Mouse (Mus musculus) G1E (cell line): ENCODE results near the gene Prx. TPM values are rescaled to one million over a fixed set of nuclear protein-coding genes. Genes with fewer than 3 reads are reported as not detected.

Experiments used
- ATAC-seq: 2 replicates; pipeline ENCODE4 v1.8.0; 2016; ENCODE audit warnings: mild to moderate bottlenecking; ENCODE audit not compliant: insufficient number of reproducible peaks, poor library complexity, low FRiP score, severe bottlenecking; ENCODE audit errors: extremely low read depth
- DNase-seq: peaks from one replicate; pipeline ENCODE4 v3.0.0; 2012; ENCODE audit warnings: low spot score
- H3K27me3 ChIP-seq: 2 replicates; pipeline ENCODE4 v1.6.1; 2012; ENCODE audit warnings: mild to moderate bottlenecking, low read length, inconsistent platforms; ENCODE audit not compliant: insufficient read depth
- H3K36me3 ChIP-seq: replicated peaks from 2 replicates; pipeline ENCODE3; 2012; ENCODE audit warnings: mild to moderate bottlenecking, inconsistent platforms
- H3K4me1 ChIP-seq: 2 replicates; pipeline ENCODE4 v1.6.1; 2012; ENCODE audit warnings: low read depth, low read length, inconsistent platforms, mixed read lengths; ENCODE audit not compliant: insufficient read depth
- H3K4me3 ChIP-seq: 2 replicates; pipeline ENCODE4 v1.5.1; 2012; ENCODE audit warnings: low read depth, mild to moderate bottlenecking, inconsistent platforms, low read length, moderate library complexity, mixed read lengths
- H3K9me3 ChIP-seq: replicated peaks from 2 replicates; pipeline ENCODE4 v1.6.1; 2012; ENCODE audit warnings: inconsistent platforms
- CTCF ChIP-seq: IDR thresholded peaks from 2 replicates; pipeline ENCODE4 v1.5.1; 2012; ENCODE audit warnings: low read depth, low read length, inconsistent platforms, mixed read lengths
- GATA1 ChIP-seq: IDR thresholded peaks from 2 replicates; pipeline ENCODE4 v1.6.1; 2012; ENCODE audit warnings: borderline replicate concordance, low read length, inconsistent platforms, mixed read lengths
- GATA2 ChIP-seq: IDR thresholded peaks from 2 replicates; pipeline ENCODE4 v1.6.1; 2012; ENCODE audit warnings: low read depth, low read length, inconsistent platforms, borderline replicate concordance
- POLR2AphosphoS5 ChIP-seq: IDR thresholded peaks from 2 replicates; pipeline ENCODE4 v1.6.1; 2012; ENCODE audit warnings: low read depth, low read length, inconsistent platforms; ENCODE audit not compliant: insufficient replicate concordance
- TAL1 ChIP-seq: conservative IDR thresholded peaks from 2 replicates; pipeline ENCODE4 v1.6.1; 2012; ENCODE audit warnings: low read depth, low read length, inconsistent platforms, mixed read lengths
- polyA plus RNA-seq: library from polyadenylated mRNA; stranded (reverse); fragments of >175 nt; gene quantifications from 2 replicates; pipeline ENCODE4 v1.2.3, GENCODE M21; 2012
- total RNA-seq, 2 experiments: library from RNA; stranded (forward) in 1 of 2; stranded (reverse) in 1 of 2; fragments of 200-1000 nt in 1 of 2; fragments of >200 nt in 1 of 2; fragmentation: Nextera tagmentation in 1 of 2; gene quantifications; 2 replicates each; pipeline ENCODE4 v1.2.3; 2014 to 2017

The Prx gene
- total and polyA plus RNA-seq, 3 experiments, result 1.3 to 2.3 (median 1.7) TPM

- Histone ChIP-seq H3K27me3 (no peaks in the 10 kb centered on the region), H3K9me3 (no peaks in the 10 kb centered on the region), H3K4me3 (peak overlapping the region; percentile 45; the same call in 1 of the 2 replicates), H3K36me3 (peaks cover 5% of the 10 kb centered on the region), H3K4me1 (peaks cover 31% of the 10 kb centered on the region)
- DNase-seq, result peak; percentile 30
- peak; percentile 51 for ATAC-seq
- TF ChIP-seq CTCF, result peak; percentile 52
- no peak for TF ChIP-seq GATA2
- no peak for TF ChIP-seq POLR2AphosphoS5
Observed at GRCm38 (mm10) chr7:27508648-27509005, 9.5 kb downstream of the Prx start.

DNA sequence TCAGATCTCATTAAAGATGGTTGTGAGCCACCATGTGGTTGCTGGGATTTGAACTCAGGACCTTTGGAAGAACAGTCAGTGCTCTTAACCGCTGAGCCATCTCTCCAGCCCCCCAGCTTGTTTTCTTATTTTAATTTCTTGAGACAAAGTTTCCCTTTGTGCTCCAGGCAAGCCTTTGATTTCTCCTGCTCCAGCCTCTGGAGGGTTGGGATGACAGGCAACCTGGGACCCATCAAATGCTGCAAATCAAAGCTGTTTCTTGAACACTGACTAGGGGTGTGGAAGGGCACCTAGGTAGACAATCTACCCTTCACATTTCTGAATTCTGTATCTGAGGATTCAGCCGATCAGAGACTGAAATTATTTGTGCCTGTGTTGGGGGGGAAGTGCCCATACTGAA lies 11.7 kb downstream of the Prx start:
- H3K9me3 ChIP-seq, result no peaks in the 10 kb centered on the region
- peaks cover 6% of the 10 kb centered on the region for H3K36me3 ChIP-seq
- ATAC-seq, result no peak
- DNase-seq, result no peak
- H3K27me3 ChIP-seq, result no peaks in the 10 kb centered on the region
- peaks cover 31% of the 10 kb centered on the region for H3K4me1 ChIP-seq
- TF ChIP-seq TAL1 (no peak), CTCF (no peak), POLR2AphosphoS5 (no peak), GATA2 (no peak), GATA1 (no peak)
- no peak overlapping the region for H3K4me3 ChIP-seq

DNA sequence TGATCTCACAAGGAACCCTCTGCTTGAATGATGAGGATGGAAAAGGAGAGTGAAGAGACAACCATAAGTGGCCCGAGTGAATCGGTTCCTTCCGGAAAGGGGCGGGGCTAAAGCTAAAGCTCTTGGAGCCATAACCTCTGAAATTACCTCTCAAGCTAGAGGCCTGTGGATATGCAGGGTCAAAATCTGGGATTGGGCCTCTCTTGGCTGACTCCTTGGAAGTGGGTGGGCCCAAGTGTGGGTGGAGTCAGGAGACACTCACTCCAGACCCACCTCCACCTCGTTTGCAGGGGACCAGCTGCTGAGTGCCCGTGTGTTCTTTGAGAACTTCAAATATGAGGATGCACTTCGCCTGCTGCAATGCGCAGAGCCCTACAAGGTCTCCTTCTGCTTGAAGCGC lies 15.8 kb downstream of the Prx start:
- DNase-seq (no peak), ATAC-seq (no peak)
- peaks cover 25% of the 10 kb centered on the region for H3K36me3 ChIP-seq
- H3K9me3 ChIP-seq, result peaks cover 5% of the 10 kb centered on the region
- H3K4me3 ChIP-seq, result no peak overlapping the region
- H3K4me1 ChIP-seq, result no peaks in the 10 kb centered on the region
- TF ChIP-seq GATA1 (no peak), GATA2 (no peak), CTCF (no peak), TAL1 (no peak)
- H3K27me3 ChIP-seq, result no peaks in the 10 kb centered on the region; the same call in 1 of the 2 replicates

DNA sequence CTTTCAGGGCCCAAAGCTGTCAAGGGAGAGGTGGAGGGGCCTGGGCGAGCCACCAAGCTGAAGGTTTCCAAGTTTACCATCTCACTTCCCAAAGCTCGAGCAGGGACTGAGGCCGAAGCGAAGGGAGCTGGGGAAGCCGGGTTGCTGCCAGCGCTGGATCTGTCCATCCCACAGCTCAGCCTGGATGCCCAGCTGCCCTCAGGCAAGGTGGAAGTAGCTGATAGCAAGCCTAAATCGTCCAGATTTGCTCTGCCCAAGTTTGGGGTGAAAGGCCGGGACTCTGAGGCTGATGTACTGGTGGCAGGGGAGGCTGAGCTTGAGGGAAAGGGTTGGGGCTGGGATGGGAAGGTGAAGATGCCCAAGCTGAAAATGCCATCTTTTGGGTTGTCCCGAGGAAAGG lies 19.2 kb downstream of the Prx start:
- no peak for TF ChIP-seq GATA1
- no peak for TF ChIP-seq POLR2AphosphoS5
- TF ChIP-seq GATA2, result no peak
- no peak for TF ChIP-seq CTCF
- TF ChIP-seq TAL1, result no peak
- H3K36me3 ChIP-seq, result peaks cover 25% of the 10 kb centered on the region
- no peaks in the 10 kb centered on the region; the same call in 1 of the 2 replicates for H3K4me1 ChIP-seq
- peaks cover 6% of the 10 kb centered on the region for H3K9me3 ChIP-seq
- peaks cover 8% of the 10 kb centered on the region; the same call in 1 of the 2 replicates for H3K27me3 ChIP-seq
- no peak for ATAC-seq
- H3K4me3 ChIP-seq, result no peak overlapping the region
- DNase-seq, result no peak

DNA sequence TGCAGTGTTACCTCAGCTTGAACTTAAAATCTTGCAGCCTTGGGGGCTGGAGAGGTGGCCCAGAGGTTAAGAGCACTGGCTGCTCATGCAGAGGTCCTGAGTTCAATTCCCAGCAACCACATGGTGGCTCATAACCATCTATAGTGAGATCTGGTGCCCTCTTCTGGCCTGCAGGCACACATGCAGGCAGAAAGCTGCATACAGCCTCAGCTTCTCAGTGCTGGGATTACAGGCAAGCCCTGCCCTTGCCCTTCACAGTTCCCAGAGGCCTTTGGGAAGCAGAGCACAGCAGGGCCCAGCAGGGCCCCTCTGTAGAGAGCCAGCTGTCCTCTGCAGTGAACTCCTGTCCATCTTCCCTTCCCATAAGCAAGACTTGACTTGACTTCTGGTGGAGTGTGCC lies 21.0 kb downstream of the Prx start:
- H3K4me1 ChIP-seq, result no peaks in the 10 kb centered on the region; the same call in 1 of the 2 replicates
- H3K36me3 ChIP-seq, result peaks cover 23% of the 10 kb centered on the region
- peaks cover 6% of the 10 kb centered on the region for H3K9me3 ChIP-seq
- H3K27me3 ChIP-seq, result peaks cover 15% of the 10 kb centered on the region
- no peak for TF ChIP-seq TAL1
- TF ChIP-seq GATA2, result no peak
- no peak for TF ChIP-seq CTCF
- no peak for TF ChIP-seq GATA1
- TF ChIP-seq POLR2AphosphoS5, result no peak
- no peak overlapping the region for H3K4me3 ChIP-seq
- ATAC-seq (no peak), DNase-seq (no peak)

GRCm38 (mm10) chr7:27520599-27520998 lies 21.5 kb downstream of the Prx start:
- ATAC-seq, result no peak
- Histone ChIP-seq H3K36me3 (peaks cover 19% of the 10 kb centered on the region), H3K27me3 (peaks cover 15% of the 10 kb centered on the region), H3K9me3 (peaks cover 6% of the 10 kb centered on the region), H3K4me3 (no peak overlapping the region), H3K4me1 (peaks cover under 1% of the 10 kb centered on the region; the same call in 1 of the 2 replicates)
- no peak for DNase-seq
- TF ChIP-seq GATA2, result no peak
- TF ChIP-seq CTCF, result no peak
- TF ChIP-seq TAL1, result no peak
- no peak for TF ChIP-seq POLR2AphosphoS5
- TF ChIP-seq GATA1, result no peak

DNA sequence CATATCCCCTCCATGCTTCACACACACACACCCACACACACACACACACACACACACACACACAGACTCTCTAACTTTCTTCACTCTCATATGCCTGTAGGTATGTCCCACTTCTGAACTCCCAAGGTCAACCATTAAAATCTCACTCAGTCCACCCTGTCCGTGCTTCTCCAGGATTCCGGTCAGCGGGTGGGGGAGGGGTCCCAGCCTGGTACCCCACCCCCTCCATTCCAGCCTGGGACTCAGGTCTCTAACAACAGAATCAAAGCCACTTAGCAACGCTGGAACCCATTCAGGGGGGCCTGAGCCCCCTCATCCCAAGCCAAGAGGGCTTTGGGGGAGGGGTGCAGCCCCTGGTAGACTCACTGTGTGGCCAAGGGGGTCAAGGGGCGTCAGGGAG lies 23.8 kb downstream of the Prx start, which contains the start of gene Hipk4:
Gene Hipk4, plus strand, starts transcription at position 301 of the 400 bp plus-strand sequence.
- Histone ChIP-seq H3K4me3 (no peak within 1 kb of the TSS), H3K4me1 (peaks cover 9% of the 10 kb centered on the region), H3K9me3 (peaks cover 6% of the 10 kb centered on the region), H3K36me3 (peaks cover 6% of the 10 kb centered on the region), H3K27me3 (peaks cover 15% of the 10 kb centered on the region)
- DNase-seq, result no peak
- no peak for ATAC-seq
- TF ChIP-seq GATA2, result no peak
- no peak for TF ChIP-seq TAL1
- no peak for TF ChIP-seq GATA1
- TF ChIP-seq CTCF, result no peak
- no peak for TF ChIP-seq POLR2AphosphoS5
